Mouse (Mus musculus) testis, adult 2 months (tissue): ENCODE results near the gene Cachd1.

Experiments used
- CTCF ChIP-seq: fragments of 200-500 bp; IDR thresholded peaks from 2 replicates; pipeline ENCODE4 v1.5.1; 2012; ENCODE audit warnings: low read depth, mild to moderate bottlenecking, inconsistent platforms, low read length, moderate library complexity; ENCODE audit not compliant: control insufficient read depth, insufficient read depth, insufficient replicate concordance
- POLR2A ChIP-seq: fragments of 200-500 bp; IDR thresholded peaks from 2 replicates; pipeline ENCODE4 v1.6.1; 2012; ENCODE audit warnings: low read depth, mild to moderate bottlenecking, inconsistent platforms, low read length, moderate library complexity; ENCODE audit not compliant: control insufficient read depth

DNA sequence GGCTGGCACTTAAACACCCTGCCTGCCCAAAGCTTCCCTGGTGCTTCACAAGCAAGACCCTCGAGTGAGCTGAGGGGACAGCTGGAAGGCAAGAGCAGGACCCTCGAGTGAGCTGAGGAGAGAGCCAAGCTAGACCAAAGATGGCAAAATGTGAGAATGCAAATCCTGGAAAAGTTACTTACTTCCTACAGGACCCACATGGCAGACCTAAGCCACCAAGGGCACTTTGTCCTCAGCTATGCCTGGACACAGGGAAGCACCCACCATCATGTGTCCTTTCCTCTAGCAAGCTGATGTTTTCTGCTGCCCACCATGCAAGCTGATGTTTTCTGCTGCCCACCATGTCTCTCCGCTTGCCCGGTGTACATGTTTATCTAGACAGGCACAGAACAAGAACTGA, 244.1 kb downstream of the Cachd1 start, which contains the start of gene Gm10577:
- TF ChIP-seq CTCF (no peak), POLR2A (no peak)
